Mouse (Mus musculus) forebrain, embryonic 16.5 days (tissue): ENCODE data around the gene Phc2. TPM values are rescaled to one million over a fixed set of nuclear protein-coding genes. Genes with fewer than 3 reads are reported as not detected.

Source experiments
- ATAC-seq: fragments of 200-750 bp; cut with Nextera tagmentation; 2 replicates; pipeline ENCODE4 v1.8.0; 2017; ENCODE audit warnings: mild to moderate bottlenecking, moderate library complexity
- H3K27ac ChIP-seq: fragments of 300-500 bp; sonication (generic); 2 replicates; pipeline ENCODE4 v1.5.1; 2014; ENCODE audit warnings: low read length, control low read depth
- H3K27me3 ChIP-seq: fragments of 300-500 bp; sonication (generic); replicated peaks from 2 replicates; pipeline ENCODE4 v1.6.1; 2014; ENCODE audit warnings: low read length; ENCODE audit not compliant: control insufficient read depth, insufficient read depth
- H3K36me3 ChIP-seq: fragments of 300-500 bp; sonication (generic); 2 replicates; pipeline ENCODE4 v1.6.1; 2014; ENCODE audit not compliant: control insufficient read depth, insufficient read depth
- H3K4me1 ChIP-seq: fragments of 300-500 bp; sonication (generic); replicated peaks from 2 replicates; pipeline ENCODE4 v1.6.1; 2014; ENCODE audit warnings: low read length; ENCODE audit not compliant: control insufficient read depth, insufficient read depth
- H3K4me2 ChIP-seq: fragments of 300-500 bp; sonication (generic); 2 replicates; pipeline ENCODE4 v1.6.1; 2014; ENCODE audit warnings: mild to moderate bottlenecking, low read length, control low read depth
- H3K4me3 ChIP-seq: fragments of 300-500 bp; sonication (generic); replicated peaks from 2 replicates; pipeline ENCODE4 v1.5.1; 2014; ENCODE audit warnings: mild to moderate bottlenecking, low read length, control low read depth
- H3K9ac ChIP-seq: fragments of 300-500 bp; sonication (generic); replicated peaks from 2 replicates; pipeline ENCODE4 v1.6.1; 2014; ENCODE audit warnings: low read depth, low read length, control low read depth
- H3K9me3 ChIP-seq: fragments of 300-500 bp; sonication (generic); 2 replicates; pipeline ENCODE4 v1.6.1; 2016; ENCODE audit warnings: low read length; ENCODE audit not compliant: control insufficient read depth
- WGBS: fragments of 180-500 bp; shearing (Covaris S2); extraction: QIAGEN DNeasy Blood & Tissue Kit; methylation state at CpG from one replicate; pipeline ENCODE4 v1.1.7; 2014; 5-methylcytosine and 5-hydroxymethylcytosine counted together
- polyA plus RNA-seq: library from polyadenylated mRNA; unstranded; fragments of >200 nt; fragmentation: Nextera tagmentation; extraction: Ambion mirVana; gene quantifications from 2 replicates; pipeline ENCODE4 v1.2.1, GENCODE M21; 2015

Gene Phc2
- polyA plus RNA-seq, 1 experiment from 2014 or later: 34.9 TPM

- Histone ChIP-seq H3K9me3 (no peaks in the 10 kb centered on the region), H3K27me3 (no peaks in the 10 kb centered on the region), H3K4me3 (no peak overlapping the region), H3K9ac (no peak overlapping the region), H3K36me3 (peaks cover 27% of the 10 kb centered on the region), H3K4me1 (no peaks in the 10 kb centered on the region), H3K4me2 (no peak overlapping the region), H3K27ac (no peak overlapping the region)
- 93% methylated on average over 9 of the region's 9 CpGs for WGBS
- ATAC-seq: no peak
These were observed 120.0 kb downstream of the Phc2 start for GRCm38 (mm10) chr4:128774467-128774866.

DNA sequence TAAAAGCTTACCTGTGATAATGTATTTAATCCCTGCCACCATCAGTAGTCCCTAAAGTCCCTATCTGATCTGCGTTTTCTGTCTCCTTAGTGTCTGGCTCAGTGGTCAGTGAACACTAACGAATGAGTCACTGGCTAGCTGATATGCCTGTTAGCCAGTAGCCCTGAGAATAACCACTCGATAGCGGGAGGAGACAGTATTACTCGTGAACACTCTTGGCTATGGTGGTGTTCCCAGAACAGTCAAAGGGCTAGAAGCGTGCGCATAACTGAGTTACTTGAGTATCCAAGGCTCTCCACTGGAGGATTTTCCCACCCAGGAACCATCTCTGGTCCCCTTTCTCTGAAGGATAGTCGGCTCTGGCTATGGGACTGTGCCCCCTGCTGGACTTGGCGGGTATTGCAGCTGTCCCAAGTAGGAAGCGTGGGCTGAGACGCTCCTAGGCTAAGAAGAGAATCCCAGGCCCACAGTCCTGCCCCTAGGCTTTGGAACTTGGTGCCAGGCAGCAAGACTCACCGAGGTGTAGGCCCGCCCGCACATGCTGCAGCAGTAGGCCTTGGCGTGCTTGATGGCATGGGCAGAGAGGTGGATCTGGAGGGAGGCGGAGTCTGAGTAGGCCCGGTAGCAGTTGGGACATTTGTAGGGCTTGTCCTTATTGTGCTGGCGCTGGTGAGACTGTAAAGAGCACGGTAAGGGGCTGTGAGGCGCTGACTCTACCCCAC, 122.2 kb downstream of the Phc2 start:
- H3K4me2 ChIP-seq: no peak overlapping the region
- no peaks in the 10 kb centered on the region for H3K9me3 ChIP-seq
- ATAC-seq: peak; percentile 64
- H3K27ac ChIP-seq: no peak overlapping the region
- no peak overlapping the region for H3K4me3 ChIP-seq
- H3K27me3 ChIP-seq: no peaks in the 10 kb centered on the region
- H3K36me3 ChIP-seq: peaks cover 33% of the 10 kb centered on the region
- H3K9ac ChIP-seq: no peak overlapping the region
- 36% methylated on average over 20 of the region's 20 CpGs for WGBS
- no peaks in the 10 kb centered on the region for H3K4me1 ChIP-seq

- no peak overlapping the region for H3K4me3 ChIP-seq
- H3K9ac ChIP-seq: no peak overlapping the region
- H3K27me3 ChIP-seq: no peaks in the 10 kb centered on the region
- ATAC-seq: no peak
- H3K9me3 ChIP-seq: no peaks in the 10 kb centered on the region
- peaks cover 37% of the 10 kb centered on the region for H3K36me3 ChIP-seq
- no peak overlapping the region for H3K27ac ChIP-seq
- H3K4me1 ChIP-seq: no peaks in the 10 kb centered on the region
- H3K4me2 ChIP-seq: no peak overlapping the region
- 81% methylated on average over 11 of the region's 11 CpGs for WGBS
These were observed 123.1 kb downstream of the Phc2 start for GRCm38 (mm10) chr4:128777593-128777992.

- Histone ChIP-seq H3K27me3 (no peaks in the 10 kb centered on the region), H3K4me1 (no peaks in the 10 kb centered on the region), H3K4me2 (no peak overlapping the region), H3K9me3 (no peaks in the 10 kb centered on the region), H3K4me3 (no peak overlapping the region), H3K36me3 (peaks cover 46% of the 10 kb centered on the region), H3K9ac (no peak overlapping the region), H3K27ac (no peak overlapping the region)
- ATAC-seq: no peak
- WGBS: 91% methylated on average over 7 of the region's 7 CpGs
These were observed 127.5 kb downstream of the Phc2 start for GRCm38 (mm10) chr4:128782037-128782436.

GRCm38 (mm10) chr4:128782645-128783044, 128.1 kb downstream of the Phc2 start:
- Histone ChIP-seq H3K27me3 (no peaks in the 10 kb centered on the region), H3K9ac (no peak overlapping the region), H3K9me3 (no peaks in the 10 kb centered on the region), H3K4me1 (no peaks in the 10 kb centered on the region), H3K36me3 (peaks cover 43% of the 10 kb centered on the region), H3K27ac (no peak overlapping the region), H3K4me3 (no peak overlapping the region), H3K4me2 (no peak overlapping the region)
- WGBS: 80% methylated on average over 4 of the region's 4 CpGs
- no peak for ATAC-seq

GRCm38 (mm10) chr4:128784950-128785631, 130.6 kb downstream of the Phc2 start:
- no peak for ATAC-seq
- Histone ChIP-seq H3K4me2 (no peak overlapping the region), H3K4me3 (no peak overlapping the region), H3K4me1 (no peaks in the 10 kb centered on the region), H3K9me3 (no peaks in the 10 kb centered on the region), H3K36me3 (peaks cover 37% of the 10 kb centered on the region), H3K27me3 (no peaks in the 10 kb centered on the region), H3K9ac (no peak overlapping the region), H3K27ac (no peak overlapping the region)
- 93% methylated on average over 15 of the region's 15 CpGs for WGBS

DNA sequence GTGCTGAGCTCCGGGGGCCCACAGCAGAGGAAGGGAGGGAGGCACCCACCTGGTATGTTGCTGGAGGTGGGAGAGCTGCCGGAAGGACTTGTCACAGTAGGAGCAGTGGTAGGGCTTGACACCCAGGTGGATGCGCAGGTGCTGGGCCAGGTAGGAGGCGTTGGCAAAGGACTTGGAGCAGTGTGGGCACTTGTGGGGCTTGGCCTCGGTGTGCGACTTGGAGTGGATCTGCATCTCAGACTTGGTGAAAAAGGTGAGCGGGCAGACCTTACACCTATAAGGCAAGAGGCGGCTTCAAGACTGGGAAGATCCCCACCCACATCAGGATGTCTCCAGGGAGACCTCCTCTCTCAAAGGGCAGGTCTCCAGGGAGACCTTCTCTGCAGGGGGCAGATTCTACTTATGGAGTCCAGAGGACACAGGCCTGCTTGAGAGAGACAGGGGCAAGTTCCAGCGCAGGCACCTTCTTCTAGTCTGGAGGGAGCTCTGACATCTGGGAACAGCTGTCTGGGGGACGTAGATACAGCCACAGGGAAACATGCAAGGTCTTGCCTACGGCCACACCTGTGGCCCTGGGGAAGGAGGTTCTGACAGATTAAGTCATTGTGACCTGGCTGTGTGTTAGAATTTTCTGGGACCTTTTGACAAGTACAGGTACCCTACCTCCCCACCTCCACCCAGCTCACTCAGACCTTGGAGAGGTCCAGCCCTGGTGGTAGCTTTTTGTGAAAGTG, 131.6 kb downstream of the Phc2 start:
- Histone ChIP-seq H3K9me3 (no peaks in the 10 kb centered on the region), H3K4me1 (no peaks in the 10 kb centered on the region), H3K27ac (no peak overlapping the region), H3K4me2 (no peak overlapping the region), H3K9ac (no peak overlapping the region), H3K27me3 (no peaks in the 10 kb centered on the region), H3K36me3 (peaks cover 34% of the 10 kb centered on the region), H3K4me3 (no peak overlapping the region)
- ATAC-seq: no peak
- 94% methylated on average over 11 of the region's 11 CpGs for WGBS

DNA sequence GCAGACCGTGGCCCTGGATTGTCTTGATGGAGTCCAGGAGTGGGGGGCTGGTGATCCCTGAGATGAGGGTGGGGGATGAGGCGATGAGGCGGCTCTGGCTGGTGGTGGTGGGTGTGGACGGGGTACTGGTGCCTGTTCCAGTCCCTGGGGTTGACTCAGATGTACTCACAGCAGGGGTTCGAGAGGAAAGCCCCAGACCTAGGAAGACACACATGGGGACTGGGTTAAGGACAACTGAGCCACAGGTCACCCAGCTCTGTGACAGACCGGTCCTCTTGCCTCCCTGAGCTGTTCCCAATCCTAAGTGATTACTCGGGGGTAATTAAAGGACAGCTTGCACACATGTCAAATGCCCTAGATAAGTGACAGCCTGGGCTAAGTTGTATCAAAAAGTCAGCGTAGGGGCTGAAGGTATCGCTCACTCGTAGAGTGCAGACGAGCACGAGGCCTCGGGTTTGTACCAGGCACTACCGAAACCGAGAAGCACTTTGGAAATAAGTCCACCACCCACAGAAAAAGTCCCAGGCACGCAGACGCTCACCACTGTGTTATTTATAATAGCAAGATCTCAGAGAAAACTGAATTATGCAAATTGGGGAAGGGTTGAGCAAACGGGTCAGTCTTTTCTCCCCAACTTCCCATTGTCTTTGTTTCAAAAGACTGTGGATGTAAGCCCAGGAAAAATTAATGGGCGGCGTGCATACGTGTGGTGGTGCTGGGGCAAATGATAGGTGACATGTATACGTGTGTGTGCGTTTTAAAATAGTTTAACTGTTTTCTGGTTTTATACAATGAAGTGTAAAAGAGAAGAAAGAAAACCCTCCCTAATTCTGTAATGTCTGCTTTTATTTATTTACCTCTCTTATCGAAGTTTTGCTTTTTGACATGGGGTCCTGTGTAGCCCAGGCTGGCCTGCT, 132.8 kb downstream of the Phc2 start:
- no peak for ATAC-seq
- H3K4me2 ChIP-seq: no peak overlapping the region
- no peaks in the 10 kb centered on the region for H3K4me1 ChIP-seq
- H3K9ac ChIP-seq: no peak overlapping the region
- 74% methylated on average over 24 of the region's 24 CpGs for WGBS
- no peaks in the 10 kb centered on the region for H3K9me3 ChIP-seq
- no peaks in the 10 kb centered on the region for H3K27me3 ChIP-seq
- H3K27ac ChIP-seq: no peak overlapping the region
- no peak overlapping the region for H3K4me3 ChIP-seq
- H3K36me3 ChIP-seq: peaks cover 31% of the 10 kb centered on the region
